Comparison of ENCODE assay signal across 21 mouse cellular contexts in the genomic region with DNA sequence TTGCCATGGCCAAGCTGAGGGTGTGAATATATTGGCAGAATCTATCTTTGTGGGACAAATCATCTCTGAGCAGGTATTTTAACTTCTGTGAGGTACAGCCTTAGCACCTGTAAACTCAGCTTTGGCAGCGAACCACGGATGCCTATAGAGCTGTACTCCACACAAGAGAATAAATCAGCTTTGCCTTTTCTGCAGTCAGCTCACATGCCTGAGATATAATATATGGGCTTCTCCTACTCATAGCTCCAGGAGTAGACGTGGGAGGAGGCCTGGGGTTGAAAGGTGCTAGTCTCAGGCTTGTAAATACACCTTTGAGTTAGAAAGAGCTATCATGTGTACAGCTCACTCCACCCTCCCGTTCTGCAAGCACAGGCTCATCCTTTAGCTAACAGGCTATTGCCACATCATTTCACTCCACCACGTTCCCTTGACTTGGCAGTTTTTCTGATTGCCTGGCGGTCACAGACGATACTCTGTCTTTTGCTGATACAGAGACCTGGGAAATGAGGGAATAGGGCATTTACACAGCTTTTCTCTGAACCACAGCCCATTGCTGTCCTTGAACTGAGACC.
DNase-seq lines count a peak whose midpoint lies in the region; ATAC-seq and TF ChIP-seq lines count a peak whose summit lies in the region.
"Had no signal": no experiment of that assay in that cellular context is flagged by ENCODE, and none has a peak within 500 bp of the region (broad histone marks: within the 10 kb centered on the region; RNA-seq: fewer than 3 reads in every experiment).

No protein-coding gene starts in this region.

- no peak for ATAC-seq in heart, embryonic 11.5 days (replicated peaks; ENCODE audit: insufficient number of reproducible peaks, low FRiP score, low TSS enrichment)
- ATAC-seq in limb, embryonic 14.5 days (ENCODE audit: low FRiP score, low read depth), result no peak
- ATAC-seq: forebrain, embryonic 15.5 days; intestine, postnatal 0 days had no signal

- H3K9ac ChIP-seq in heart, embryonic 11.5 days (ENCODE audit: low read depth, low read length), result no peak overlapping the region
- no peak overlapping the region for H3K9ac ChIP-seq in limb, embryonic 14.5 days (ENCODE audit: low read depth, low read length, severe bottlenecking)
- H3K9ac ChIP-seq: embryonic facial prominence, embryonic 13.5 days; forebrain, embryonic 15.5 days; hindbrain, embryonic 12.5 days had no signal

- H3K27ac ChIP-seq in heart, embryonic 11.5 days (ENCODE audit: low read depth, low read length), result no peak overlapping the region
- no peak overlapping the region for H3K27ac ChIP-seq in limb, embryonic 14.5 days (replicated peaks; ENCODE audit: low read depth, low read length)
- H3K27ac ChIP-seq in limb, embryonic 10.5 days, result no peak overlapping the region
- H3K27ac ChIP-seq: embryonic facial prominence, embryonic 13.5 days; forebrain, embryonic 15.5 days; hindbrain, embryonic 12.5 days; left cerebral cortex, adult 2 months had no signal

- no peaks in the 10 kb centered on the region for H3K27me3 ChIP-seq in heart, embryonic 11.5 days (ENCODE audit: control insufficient read depth, insufficient read depth, low read length)
- no peaks in the 10 kb centered on the region for H3K27me3 ChIP-seq in limb, embryonic 14.5 days (ENCODE audit: control insufficient read depth, insufficient read depth, low read length)
- H3K27me3 ChIP-seq in limb, embryonic 10.5 days (ENCODE audit: low read depth, poor library complexity, severe bottlenecking), result no peaks in the 10 kb centered on the region
- H3K27me3 ChIP-seq: embryonic facial prominence, embryonic 13.5 days; forebrain, embryonic 15.5 days; hindbrain, embryonic 12.5 days had no signal

- no peaks in the 10 kb centered on the region for H3K9me3 ChIP-seq in heart, embryonic 11.5 days (replicated peaks; ENCODE audit: control insufficient read depth, low read length)
- H3K9me3 ChIP-seq in limb, embryonic 14.5 days (ENCODE audit: control insufficient read depth, low read length), result no peaks in the 10 kb centered on the region
- no peaks in the 10 kb centered on the region for H3K9me3 ChIP-seq in limb, embryonic 10.5 days (replicated peaks)
- H3K9me3 ChIP-seq: embryonic facial prominence, embryonic 13.5 days; forebrain, embryonic 15.5 days; hindbrain, embryonic 12.5 days had no signal

- no peaks in the 10 kb centered on the region for H3K4me1 ChIP-seq in heart, embryonic 11.5 days (ENCODE audit: control insufficient read depth, insufficient read depth, low read length)
- H3K4me1 ChIP-seq in limb, embryonic 14.5 days (ENCODE audit: control insufficient read depth, insufficient read depth, low read length), result no peaks in the 10 kb centered on the region
- no peaks in the 10 kb centered on the region for H3K4me1 ChIP-seq in limb, embryonic 10.5 days
- H3K4me1 ChIP-seq: embryonic facial prominence, embryonic 13.5 days; forebrain, embryonic 15.5 days; hindbrain, embryonic 12.5 days had no signal

- WGBS in heart, embryonic 11.5 days (ENCODE audit: insufficient replicate concordance), result 77% methylated on average over 7 of the region's 7 CpGs
- 80% methylated on average over 7 of the region's 7 CpGs for WGBS in limb, embryonic 14.5 days
- WGBS in limb, embryonic 10.5 days, result 77% methylated on average over 7 of the region's 7 CpGs

- H3K36me3 ChIP-seq in heart, embryonic 11.5 days (ENCODE audit: control insufficient read depth, insufficient read depth, low read length), result no peaks in the 10 kb centered on the region
- H3K36me3 ChIP-seq in limb, embryonic 14.5 days (ENCODE audit: control insufficient read depth, insufficient read depth, low read length), result no peaks in the 10 kb centered on the region
- H3K36me3 ChIP-seq in limb, embryonic 10.5 days, result no peaks in the 10 kb centered on the region
- H3K36me3 ChIP-seq: embryonic facial prominence, embryonic 13.5 days; forebrain, embryonic 15.5 days; hindbrain, embryonic 12.5 days had no signal

- H3K4me2 ChIP-seq in heart, embryonic 11.5 days, result no peak overlapping the region
- no peak overlapping the region for H3K4me2 ChIP-seq in limb, embryonic 14.5 days (replicated peaks; ENCODE audit: low read depth, low read length, severe bottlenecking)
- H3K4me2 ChIP-seq: embryonic facial prominence, embryonic 13.5 days; forebrain, embryonic 15.5 days; hindbrain, embryonic 12.5 days; midbrain, embryonic 11.5 days had no signal

- H3K4me3 ChIP-seq in heart, embryonic 11.5 days (ENCODE audit: low read depth, low read length), result no peak overlapping the region
- H3K4me3 ChIP-seq in limb, embryonic 14.5 days (replicated peaks; ENCODE audit: low read length), result no peak overlapping the region
- H3K4me3 ChIP-seq in limb, embryonic 10.5 days, result no peak overlapping the region
- H3K4me3 ChIP-seq: embryonic facial prominence, embryonic 13.5 days; forebrain, embryonic 15.5 days; hindbrain, embryonic 12.5 days; left cerebral cortex, adult 2 months had no signal

- peak; percentile 72 for DNase-seq in heart, adult 11 months
- peak; percentile 9 for DNase-seq in limb, embryonic 14.5 days (ENCODE audit: low spot score)
- no peak for DNase-seq in limb, embryonic 10.5 days (ENCODE audit: low spot score)
- DNase-seq in brain, adult 2 months (ENCODE audit: low read depth, low spot score), result peak; percentile 20
- DNase-seq in fat pad, adult 2 months (ENCODE audit: extremely low read depth, low read depth, low spot score), result peak; percentile 83
- no peak for DNase-seq in ovary, postnatal 14 days (ENCODE audit: low spot score)
- DNase-seq: adrenal gland, postnatal 10 days; cerebellum, adult 11-12 months; cerebellum, postnatal 25 days; heart, adult 18-20 months; kidney, postnatal 4 days; layer of hippocampus, adult 9-11 months; liver; lung, postnatal 10 days had no signal

- TF ChIP-seq POLR2A in limb, embryonic 14.5 days (IDR thresholded peaks at IDR 0.05; ENCODE audit: borderline replicate concordance, extremely low read depth, insufficient read depth, insufficient read length), result no peak

Comparison
In these comparisons a context has a peak if more than half of its experiments do, and no peak if none do; other contexts are left out.
1. DNase-seq: peak in heart, adult 11 months (single experiment), limb, embryonic 14.5 days (single experiment), brain, adult 2 months (single experiment) and fat pad, adult 2 months (single experiment); none in limb, embryonic 10.5 days (single experiment) and ovary, postnatal 14 days (single experiment).